Mouse (Mus musculus) limb, embryonic 14.5 days (tissue): ENCODE measurements around the gene Tmem123. TPM values are rescaled to one million over a fixed set of nuclear protein-coding genes. Genes with fewer than 3 reads are reported as not detected.
A peak's percentile ranks its signal among the peaks of the same experiment; 100 is the strongest.

Source experiments
- ATAC-seq: fragments of 200-750 bp; cut with Nextera tagmentation; 2 replicates; pipeline ENCODE4 v1.8.0; 2017; ENCODE audit warnings: low read depth, moderate number of reproducible peaks, moderate TSS enrichment; ENCODE audit not compliant: low FRiP score
- DNase-seq: peaks from one replicate; pipeline ENCODE4 v3.0.0-alpha.2; 2015; ENCODE audit warnings: low spot score
- H3K27ac ChIP-seq: fragments of 300-500 bp; sonication (generic); replicated peaks from 2 replicates; pipeline ENCODE4 v1.5.1; 2014; ENCODE audit warnings: low read depth, mild to moderate bottlenecking, low read length, moderate library complexity, mixed read lengths
- H3K27me3 ChIP-seq: fragments of 300-500 bp; sonication (generic); 2 replicates; pipeline ENCODE4 v1.6.1; 2014; ENCODE audit warnings: low read length, mixed read lengths; ENCODE audit not compliant: control insufficient read depth, insufficient read depth
- H3K36me3 ChIP-seq: fragments of 300-500 bp; sonication (generic); 2 replicates; pipeline ENCODE4 v1.6.1; 2014; ENCODE audit warnings: mild to moderate bottlenecking, low read length, moderate library complexity, mixed read lengths; ENCODE audit not compliant: control insufficient read depth, insufficient read depth
- H3K4me1 ChIP-seq: fragments of 300-500 bp; sonication (generic); 2 replicates; pipeline ENCODE4 v1.6.1; 2014; ENCODE audit warnings: antibody characterized with exemption, low read length, mixed read lengths; ENCODE audit not compliant: control insufficient read depth, insufficient read depth
- H3K4me2 ChIP-seq: fragments of 300-500 bp; sonication (generic); replicated peaks from 2 replicates; pipeline ENCODE4 v1.6.1; 2014; ENCODE audit warnings: low read depth, mild to moderate bottlenecking, low read length, moderate library complexity; ENCODE audit not compliant: severe bottlenecking
- H3K4me3 ChIP-seq: fragments of 300-500 bp; sonication (generic); replicated peaks from 2 replicates; pipeline ENCODE4 v1.5.1; 2014; ENCODE audit warnings: low read length
- H3K9ac ChIP-seq: fragments of 300-500 bp; sonication (generic); 2 replicates; pipeline ENCODE4 v1.6.1; 2014; ENCODE audit warnings: mild to moderate bottlenecking, low read depth, low read length, moderate library complexity; ENCODE audit not compliant: severe bottlenecking
- H3K9me3 ChIP-seq: fragments of 300-500 bp; sonication (generic); 2 replicates; pipeline ENCODE4 v1.6.1; 2016; ENCODE audit warnings: low read length; ENCODE audit not compliant: control insufficient read depth
- POLR2A ChIP-seq: fragments of 200-500 bp; IDR thresholded peaks from 2 replicates; pipeline ENCODE4 v1.8.0; 2012; ENCODE audit warnings: inconsistent platforms, mild to moderate bottlenecking, moderate library complexity, borderline replicate concordance; ENCODE audit not compliant: insufficient read depth, insufficient read length; ENCODE audit errors: extremely low read depth
- WGBS: fragments of 180-500 bp; shearing (Covaris S2); extraction: QIAGEN DNeasy Blood & Tissue Kit; methylation state at CpG from one replicate; pipeline ENCODE4 v1.1.7; 2014; 5-methylcytosine and 5-hydroxymethylcytosine counted together
- polyA plus RNA-seq, 2 experiments: library from polyadenylated mRNA; depleted of rRNA in 1 of 2; stranded (reverse) in 1 of 2; unstranded in 1 of 2; fragments of >200 nt; fragmentation: Nextera tagmentation in 1 of 2; extraction: Ambion mirVana in 1 of 2; gene quantifications; 2 replicates each; pipeline versions ENCODE4 v1.2.1 to v1.2.3; 2012 to 2014

The Tmem123 gene
- polyA plus RNA-seq, 2 experiments = 68.8 to 133 TPM

GRCm38 (mm10) chr9:7788411-7788810 lies 24.6 kb downstream of the Tmem123 start:
- ATAC-seq = no peak
- no peak for TF ChIP-seq POLR2A
- 75% methylated on average over 6 of the region's 6 CpGs for WGBS
- H3K9me3 ChIP-seq = no peaks in the 10 kb centered on the region
- DNase-seq = no peak
- H3K36me3 ChIP-seq = peaks cover 23% of the 10 kb centered on the region
- no peak overlapping the region for H3K27ac ChIP-seq
- no peak overlapping the region for H3K9ac ChIP-seq
- H3K27me3 ChIP-seq = no peaks in the 10 kb centered on the region
- H3K4me2 ChIP-seq = no peak overlapping the region
- H3K4me1 ChIP-seq = 0 out of 2 replicates have a peak, but pooled peaks cover 4% of the 10 kb centered on the region
- H3K4me3 ChIP-seq = no peak overlapping the region

- Histone ChIP-seq H3K9me3 (no peaks in the 10 kb centered on the region), H3K36me3 (peaks cover 30% of the 10 kb centered on the region), H3K9ac (no peak overlapping the region), H3K4me3 (no peak overlapping the region), H3K27ac (no peak overlapping the region), H3K4me1 (0 out of 2 replicates have a peak, but pooled peaks cover 4% of the 10 kb centered on the region), H3K4me2 (no peak overlapping the region), H3K27me3 (no peaks in the 10 kb centered on the region)
- DNase-seq (peak; percentile 28), ATAC-seq (peak; percentile 62)
- 79% methylated on average over 8 of the region's 8 CpGs for WGBS
- TF ChIP-seq POLR2A = no peak
These were observed 26.1 kb downstream of the Tmem123 start for GRCm38 (mm10) chr9:7789764-7790575.

- DNase-seq = no peak
- no peaks in the 10 kb centered on the region for H3K27me3 ChIP-seq
- peaks cover 26% of the 10 kb centered on the region for H3K36me3 ChIP-seq
- 90% methylated on average over 11 of the region's 11 CpGs for WGBS
- no peak for ATAC-seq
- H3K27ac ChIP-seq = no peak overlapping the region
- no peaks in the 10 kb centered on the region for H3K9me3 ChIP-seq
- TF ChIP-seq POLR2A = no peak
- 0 out of 2 replicates have a peak, but pooled peaks cover 4% of the 10 kb centered on the region for H3K4me1 ChIP-seq
- H3K9ac ChIP-seq = no peak overlapping the region
- no peak overlapping the region for H3K4me3 ChIP-seq
- H3K4me2 ChIP-seq = no peak overlapping the region
These were observed 26.8 kb downstream of the Tmem123 start for GRCm38 (mm10) chr9:7790580-7791084.

GRCm38 (mm10) chr9:7793561-7793960 lies 29.7 kb downstream of the Tmem123 start:
- H3K27ac ChIP-seq = no peak overlapping the region
- H3K4me3 ChIP-seq = no peak overlapping the region
- H3K4me2 ChIP-seq = no peak overlapping the region
- no peaks in the 10 kb centered on the region for H3K9me3 ChIP-seq
- no peak for DNase-seq
- 86% methylated on average over 2 of the region's 2 CpGs for WGBS
- no peak for TF ChIP-seq POLR2A
- H3K9ac ChIP-seq = no peak overlapping the region
- no peaks in the 10 kb centered on the region for H3K27me3 ChIP-seq
- ATAC-seq = no peak
- peaks cover 26% of the 10 kb centered on the region for H3K36me3 ChIP-seq
- 0 out of 2 replicates have a peak, but pooled peaks cover 4% of the 10 kb centered on the region for H3K4me1 ChIP-seq

- no peak overlapping the region for H3K27ac ChIP-seq
- no peaks in the 10 kb centered on the region for H3K4me1 ChIP-seq
- no peak overlapping the region for H3K4me3 ChIP-seq
- no peak overlapping the region for H3K4me2 ChIP-seq
- H3K9ac ChIP-seq = no peak overlapping the region
- H3K9me3 ChIP-seq = no peaks in the 10 kb centered on the region
- ATAC-seq (no peak), DNase-seq (no peak)
- no peak for TF ChIP-seq POLR2A
- H3K36me3 ChIP-seq = peaks cover 26% of the 10 kb centered on the region
- H3K27me3 ChIP-seq = no peaks in the 10 kb centered on the region
These were observed 31.7 kb downstream of the Tmem123 start for GRCm38 (mm10) chr9:7795581-7795980.
